Mouse (Mus musculus): ENCODE results near the gene Catsper1.

DNA sequence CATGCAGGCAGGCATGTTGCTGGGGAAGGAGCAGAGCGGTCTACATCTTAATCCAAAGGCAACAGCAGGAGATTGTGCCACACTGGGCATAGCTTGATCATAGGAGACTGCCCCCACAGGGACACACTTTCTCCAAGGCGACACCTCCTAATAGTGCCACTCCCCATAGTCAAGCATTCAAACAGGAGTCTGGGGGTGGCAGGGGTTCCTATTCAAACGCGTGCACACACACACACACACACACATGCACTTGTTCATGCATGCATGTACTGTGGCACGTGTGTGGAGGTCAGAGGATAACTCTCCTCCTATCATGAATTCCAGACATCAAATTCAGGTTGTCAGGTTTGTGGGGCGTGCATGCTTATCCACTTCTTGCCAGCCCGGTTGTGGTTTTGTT is 37.2 kb downstream of the Catsper1 start:
- TF ChIP-seq CTCF (IDR thresholded peaks at IDR 0.05; ENCODE audit: low read depth, low read length) (no peak), TAL1 (conservative IDR thresholded peaks at IDR 0.05; ENCODE audit: low read depth, low read length) (no peak), GATA1 (IDR thresholded peaks at IDR 0.05; ENCODE audit: borderline replicate concordance, low read length) (no peak), GATA2 (IDR thresholded peaks at IDR 0.05; ENCODE audit: borderline replicate concordance, low read depth, low read length) (no peak), POLR2AphosphoS5 (IDR thresholded peaks at IDR 0.05; ENCODE audit: insufficient replicate concordance, low read depth, low read length) (peak; percentile 55; the same call in 1 of the 2 replicates)
